Mouse (Mus musculus): Measurements from ENCODE around the gene Olfm4. TPM values are rescaled to one million over a fixed set of nuclear protein-coding genes. Genes with fewer than 3 reads are reported as not detected.

Olfm4 gene
- polyA plus RNA-seq, 1 experiment from 2014 or later, result 0.89 TPM

DNA sequence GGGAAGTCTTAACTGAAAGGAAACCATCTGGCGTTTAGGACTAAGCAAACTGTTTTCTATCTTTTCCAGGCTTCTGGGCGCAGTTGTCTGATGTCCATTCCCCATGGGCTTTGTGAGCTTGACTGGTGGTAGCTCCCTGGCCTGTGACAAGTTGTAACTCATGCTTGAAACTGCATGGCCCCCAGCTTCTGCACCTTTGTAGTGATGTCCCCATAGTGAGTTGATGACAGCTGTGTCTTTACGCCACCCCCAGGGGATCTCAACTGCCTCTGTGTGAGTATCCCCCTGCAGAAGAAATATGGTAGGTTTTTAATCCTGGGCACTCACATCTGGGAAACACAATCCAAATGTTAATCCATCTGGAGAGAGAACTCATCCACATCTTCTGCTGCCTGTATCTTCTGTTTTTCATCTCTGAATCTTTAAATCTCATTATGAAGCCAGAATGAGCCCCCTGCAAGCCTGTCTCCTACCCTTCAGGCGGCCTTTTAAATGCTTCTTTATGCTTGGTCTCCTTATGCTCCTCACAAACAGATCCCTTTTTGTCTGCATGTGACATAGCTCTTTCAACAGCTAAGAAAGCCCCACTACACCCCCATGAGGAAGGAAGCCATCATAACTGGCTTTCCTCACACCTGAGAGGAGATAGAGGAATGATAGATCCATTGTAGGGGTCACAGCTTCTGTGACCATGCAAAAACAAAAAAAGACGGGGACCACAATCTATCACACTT is 63.7 kb downstream of the Olfm4 start:
- H3K4me1 ChIP-seq (ENCODE audit: control insufficient read depth, insufficient read depth, low read length), result peaks cover 5% of the 10 kb centered on the region; the same call in 1 of the 2 replicates
- H3K36me3 ChIP-seq (ENCODE audit: control insufficient read depth, insufficient read depth, low read length), result no peaks in the 10 kb centered on the region
- 48% methylated on average over 5 of the region's 5 CpGs for WGBS
- no peak overlapping the region for H3K9ac ChIP-seq (replicated peaks; ENCODE audit: low read length)
- no peak overlapping the region for H3K4me3 ChIP-seq (replicated peaks; ENCODE audit: low read depth, low read length)
- DNase-seq (peak; percentile 35), ATAC-seq (ENCODE audit: low FRiP score, low TSS enrichment) (no peak)
- no peak overlapping the region for H3K27ac ChIP-seq (replicated peaks; ENCODE audit: low read depth, low read length)
- no peak overlapping the region for H3K4me2 ChIP-seq (ENCODE audit: low read length)
- H3K27me3 ChIP-seq (ENCODE audit: control insufficient read depth, insufficient read depth, low read length), result no peaks in the 10 kb centered on the region
- no peaks in the 10 kb centered on the region for H3K9me3 ChIP-seq (ENCODE audit: control insufficient read depth, low read length)

DNA sequence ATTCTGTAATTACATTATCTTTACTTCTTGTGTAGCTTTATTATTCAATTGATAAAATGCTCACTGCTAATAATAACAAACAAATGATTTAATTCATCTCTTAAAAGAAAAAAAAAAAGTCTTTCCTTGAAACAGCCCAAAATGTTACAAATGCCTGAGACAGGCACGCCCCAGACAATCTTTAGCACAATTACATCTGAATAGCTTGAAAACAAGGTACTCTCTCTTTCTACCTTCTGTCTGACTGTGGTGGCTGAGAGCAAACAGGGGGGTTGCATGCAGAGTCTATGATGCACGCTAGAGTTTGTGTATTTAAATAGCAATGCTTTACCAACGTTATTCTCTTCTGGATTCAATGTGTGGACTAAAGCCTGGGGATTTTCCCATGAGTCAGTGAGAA is 71.8 kb downstream of the Olfm4 start:
- WGBS, result 61% methylated on average over 3 of the region's 3 CpGs
- Histone ChIP-seq H3K27me3 (ENCODE audit: control insufficient read depth, insufficient read depth, low read length) (no peaks in the 10 kb centered on the region), H3K4me3 (replicated peaks; ENCODE audit: low read depth, low read length) (no peak overlapping the region), H3K4me2 (ENCODE audit: low read length) (no peak overlapping the region), H3K9me3 (ENCODE audit: control insufficient read depth, low read length) (no peaks in the 10 kb centered on the region), H3K27ac (replicated peaks; ENCODE audit: low read depth, low read length) (no peak overlapping the region), H3K9ac (replicated peaks; ENCODE audit: low read length) (no peak overlapping the region), H3K36me3 (ENCODE audit: control insufficient read depth, insufficient read depth, low read length) (no peaks in the 10 kb centered on the region), H3K4me1 (ENCODE audit: control insufficient read depth, insufficient read depth, low read length) (no peaks in the 10 kb centered on the region)
- DNase-seq, result no peak
- no peak for ATAC-seq (ENCODE audit: low FRiP score, low TSS enrichment)

DNA sequence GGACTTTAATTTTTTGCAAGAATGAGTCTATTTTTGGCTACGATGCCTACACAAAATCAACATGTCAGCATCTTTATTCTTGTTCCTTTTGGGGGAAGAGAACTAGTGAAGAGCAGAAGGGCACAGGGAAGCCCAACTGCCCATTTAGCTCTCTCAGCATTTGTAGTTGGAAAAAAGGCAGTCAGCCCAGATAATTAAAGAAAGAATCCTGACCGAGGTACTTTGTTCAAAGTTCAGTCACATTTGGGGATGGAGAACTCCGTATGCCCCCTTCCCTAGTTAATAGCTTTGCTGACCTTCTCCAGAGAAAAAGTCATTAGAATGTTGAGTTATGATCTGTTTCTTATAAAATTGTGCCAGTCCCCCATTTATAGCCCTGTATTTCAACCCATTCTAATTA is 77.8 kb downstream of the Olfm4 start:
- ATAC-seq (ENCODE audit: low FRiP score, low TSS enrichment), result no peak
- no peaks in the 10 kb centered on the region for H3K36me3 ChIP-seq (ENCODE audit: control insufficient read depth, insufficient read depth, low read length)
- 93% methylated on average over 3 of the region's 3 CpGs for WGBS

DNA sequence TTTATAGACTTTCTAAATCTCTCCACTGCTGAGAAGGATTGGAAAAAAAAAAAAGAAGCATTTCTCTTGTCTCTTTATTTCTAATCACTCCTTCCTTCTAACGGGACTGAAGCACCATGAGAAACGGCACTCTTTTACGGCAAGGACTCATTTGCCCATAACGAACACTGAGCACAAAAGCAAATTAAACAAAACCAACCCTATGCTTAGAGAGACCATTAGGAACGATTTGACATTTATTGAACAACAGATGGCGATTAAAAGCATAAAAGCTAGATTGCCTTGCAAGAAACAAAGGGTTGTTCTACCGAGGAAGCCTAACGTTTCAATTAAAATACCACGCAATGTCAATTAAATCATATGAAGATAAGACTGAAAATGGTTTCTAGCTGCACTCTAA is 79.0 kb downstream of the Olfm4 start:
- Histone ChIP-seq H3K27ac (replicated peaks; ENCODE audit: low read depth, low read length) (no peak overlapping the region), H3K4me3 (replicated peaks; ENCODE audit: low read depth, low read length) (no peak overlapping the region), H3K9me3 (ENCODE audit: control insufficient read depth, low read length) (no peaks in the 10 kb centered on the region), H3K27me3 (ENCODE audit: control insufficient read depth, insufficient read depth, low read length) (no peaks in the 10 kb centered on the region), H3K9ac (replicated peaks; ENCODE audit: low read length) (no peak overlapping the region), H3K36me3 (ENCODE audit: control insufficient read depth, insufficient read depth, low read length) (no peaks in the 10 kb centered on the region), H3K4me2 (ENCODE audit: low read length) (no peak overlapping the region), H3K4me1 (ENCODE audit: control insufficient read depth, insufficient read depth, low read length) (no peaks in the 10 kb centered on the region)
- WGBS, result 78% methylated on average over 9 of the region's 9 CpGs
- ATAC-seq (ENCODE audit: low FRiP score, low TSS enrichment), result no peak
- no peak for DNase-seq

More for the DNA sequence above, 77.8 kb downstream of the Olfm4 start:
- Histone ChIP-seq H3K4me1 (ENCODE audit: control insufficient read depth, insufficient read depth, low read length) (no peaks in the 10 kb centered on the region), H3K27ac (replicated peaks; ENCODE audit: low read depth, low read length) (no peak overlapping the region), H3K4me3 (replicated peaks; ENCODE audit: low read depth, low read length) (no peak overlapping the region), H3K9ac (replicated peaks; ENCODE audit: low read length) (no peak overlapping the region), H3K4me2 (ENCODE audit: low read length) (no peak overlapping the region), H3K27me3 (ENCODE audit: control insufficient read depth, insufficient read depth, low read length) (no peaks in the 10 kb centered on the region), H3K9me3 (ENCODE audit: control insufficient read depth, low read length) (no peaks in the 10 kb centered on the region)
- DNase-seq, result no peak

DNA sequence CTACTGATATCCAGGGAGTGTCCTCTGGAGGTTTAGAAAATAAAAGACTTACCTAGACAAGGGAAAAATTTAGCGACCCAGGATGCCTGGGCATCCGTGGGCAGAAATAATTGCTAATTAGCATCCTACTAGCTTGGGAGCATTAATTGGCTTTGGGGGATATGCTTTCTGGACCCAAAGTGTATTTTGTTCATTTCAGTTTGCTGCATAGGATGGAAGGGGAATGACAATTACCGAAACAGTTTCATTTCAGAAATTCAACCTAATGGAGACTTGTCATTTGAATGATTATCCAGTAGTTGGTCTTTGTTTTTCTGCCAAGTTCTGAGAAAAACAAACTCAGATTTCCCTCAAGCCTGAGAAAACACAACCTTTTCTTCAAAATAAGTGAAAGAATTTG is 86.7 kb downstream of the Olfm4 start:
- WGBS, result 64% methylated on average over 3 of the region's 3 CpGs
- no peak overlapping the region for H3K9ac ChIP-seq (replicated peaks; ENCODE audit: low read length)

More for the DNA sequence above, 86.7 kb downstream of the Olfm4 start:
- Histone ChIP-seq H3K27ac (replicated peaks; ENCODE audit: low read depth, low read length) (no peak overlapping the region), H3K4me3 (replicated peaks; ENCODE audit: low read depth, low read length) (no peak overlapping the region), H3K36me3 (ENCODE audit: control insufficient read depth, insufficient read depth, low read length) (no peaks in the 10 kb centered on the region), H3K4me2 (ENCODE audit: low read length) (no peak overlapping the region), H3K4me1 (ENCODE audit: control insufficient read depth, insufficient read depth, low read length) (no peaks in the 10 kb centered on the region), H3K9me3 (ENCODE audit: control insufficient read depth, low read length) (no peaks in the 10 kb centered on the region), H3K27me3 (ENCODE audit: control insufficient read depth, insufficient read depth, low read length) (no peaks in the 10 kb centered on the region)
- DNase-seq, result no peak
- ATAC-seq (ENCODE audit: low FRiP score, low TSS enrichment), result no peak

Other genes starting within 250 kb of the Olfm4 start
- gene Pcdh8, start 212.8 kb upstream of the Olfm4 start, polyA plus RNA-seq (2014; fragmentation: Nextera tagmentation; extraction: Ambion mirVana), result 58.7 and 61.2 TPM in 2 replicates